ENCODE assay signal across 25 mouse cellular contexts in the genomic region with DNA sequence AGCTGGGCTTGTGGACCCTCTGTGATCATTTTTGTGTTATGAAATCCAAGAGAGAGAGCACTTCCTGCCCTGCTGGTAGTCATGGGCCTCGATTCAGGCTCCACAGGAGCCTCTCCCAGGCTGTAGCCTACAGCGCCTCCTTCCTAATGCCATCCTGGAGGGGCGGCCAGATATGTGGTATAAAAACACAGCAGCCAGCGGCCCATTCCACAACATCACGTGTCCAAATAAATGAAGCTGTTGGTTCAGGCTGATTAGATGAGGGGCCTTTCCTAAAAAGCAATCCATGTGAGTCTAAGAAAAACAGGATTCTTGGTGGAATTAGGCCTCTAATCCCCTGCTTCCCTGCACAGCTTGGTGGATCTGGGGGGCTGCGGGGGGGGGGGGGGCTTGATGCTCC. TPM values are rescaled to one million over a fixed set of nuclear protein-coding genes. Genes with fewer than 3 reads are reported as not detected.
DNase-seq lines count a peak whose midpoint lies in the region; ATAC-seq lines count a peak whose summit lies in the region.
"Had no signal": no experiment of that assay in that cellular context is flagged by ENCODE, and none has a peak within 500 bp of the region (broad histone marks: within the 10 kb centered on the region; RNA-seq: fewer than 3 reads in every experiment).

No protein-coding gene starts in this region.

- H3K4me1 ChIP-seq in forebrain, embryonic 10.5 days, result peaks cover 42% of the 10 kb centered on the region
- no peaks in the 10 kb centered on the region for H3K4me1 ChIP-seq in forebrain, embryonic 16.5 days (replicated peaks; ENCODE audit: control insufficient read depth, insufficient read depth, low read length)
- H3K4me1 ChIP-seq in embryonic facial prominence, embryonic 14.5 days (ENCODE audit: control insufficient read depth, insufficient read depth, low read length), result 0 out of 2 replicates have a peak, but pooled peaks cover 3% of the 10 kb centered on the region
- H3K4me1 ChIP-seq: heart, embryonic 12.5 days had no signal

- DNase-seq in forebrain, embryonic 10.5 days (ENCODE audit: extremely low spot score, low spot score), result no peak
- peak; percentile 13 for DNase-seq in testis, postnatal 10 days (ENCODE audit: low spot score)
- no peak for DNase-seq in testis, postnatal 14 days (ENCODE audit: low spot score)
- DNase-seq in embryonic facial prominence, embryonic 14.5 days (ENCODE audit: low spot score), result no peak
- no peak for DNase-seq in left cerebral cortex, postnatal 4 days
- DNase-seq in left cerebral cortex, postnatal 36 days (ENCODE audit: low spot score in 2 of 2), result no peak
- DNase-seq: adrenal gland, postnatal 10 days; cerebellum, adult 11-12 months; cerebellum, adult 9-10 months; cerebellum, postnatal 25 days; forebrain, postnatal 0 days; gastrocnemius, adult 2 months; gastrocnemius, postnatal 25 days had no signal

- H3K27ac ChIP-seq in forebrain, embryonic 10.5 days, result peak overlapping the region; percentile 51; the same call in 1 of the 2 replicates
- H3K27ac ChIP-seq in forebrain, embryonic 16.5 days (ENCODE audit: low read length), result no peak overlapping the region
- no peak overlapping the region for H3K27ac ChIP-seq in embryonic facial prominence, embryonic 14.5 days (replicated peaks; ENCODE audit: low read depth, low read length)
- H3K27ac ChIP-seq: forebrain, embryonic 12.5 days; gastrocnemius, adult 2 months; hindbrain, embryonic 10.5 days; hindbrain, embryonic 14.5 days had no signal

- H3K9me3 ChIP-seq in forebrain, embryonic 10.5 days, result 0 out of 2 replicates have a peak, but pooled peaks cover 8% of the 10 kb centered on the region
- peaks cover 4% of the 10 kb centered on the region; the same call in 1 of the 2 replicates for H3K9me3 ChIP-seq in forebrain, embryonic 16.5 days (ENCODE audit: control insufficient read depth, low read length)
- peaks cover 4% of the 10 kb centered on the region; the same call in 1 of the 2 replicates for H3K9me3 ChIP-seq in embryonic facial prominence, embryonic 14.5 days (ENCODE audit: control insufficient read depth, low read length)
- H3K9me3 ChIP-seq: forebrain, embryonic 12.5 days had no signal

- no peak overlapping the region for H3K4me3 ChIP-seq in forebrain, embryonic 10.5 days
- no peak overlapping the region for H3K4me3 ChIP-seq in forebrain, embryonic 16.5 days (replicated peaks; ENCODE audit: low read length)
- no peak overlapping the region for H3K4me3 ChIP-seq in embryonic facial prominence, embryonic 14.5 days (ENCODE audit: low read depth, low read length)
- H3K4me3 ChIP-seq: forebrain, embryonic 12.5 days; gastrocnemius, adult 2 months; heart, embryonic 12.5 days; hindbrain, embryonic 10.5 days had no signal

- no peak overlapping the region for H3K9ac ChIP-seq in forebrain, embryonic 16.5 days (replicated peaks; ENCODE audit: low read depth, low read length)
- H3K9ac ChIP-seq in embryonic facial prominence, embryonic 14.5 days (ENCODE audit: low read depth, low read length), result 0 out of 2 replicates have a peak overlapping the region, but pooled peaks have one; percentile 5
- H3K9ac ChIP-seq: forebrain, embryonic 12.5 days; forebrain, postnatal 0 days; heart, embryonic 12.5 days; hindbrain, embryonic 14.5 days had no signal

- no peak overlapping the region for H3K4me2 ChIP-seq in forebrain, embryonic 16.5 days (ENCODE audit: low read length)
- H3K4me2 ChIP-seq in embryonic facial prominence, embryonic 14.5 days (ENCODE audit: low read depth, low read length), result no peak overlapping the region
- H3K4me2 ChIP-seq: forebrain, embryonic 12.5 days; heart, embryonic 12.5 days; hindbrain, embryonic 14.5 days had no signal

- H3K27me3 ChIP-seq in forebrain, embryonic 10.5 days (ENCODE audit: poor library complexity, severe bottlenecking), result peaks cover 26% of the 10 kb centered on the region
- no peaks in the 10 kb centered on the region for H3K27me3 ChIP-seq in forebrain, embryonic 16.5 days (replicated peaks; ENCODE audit: control insufficient read depth, insufficient read depth, low read length)
- H3K27me3 ChIP-seq in embryonic facial prominence, embryonic 14.5 days (replicated peaks; ENCODE audit: control insufficient read depth, insufficient read depth, low read length), result no peaks in the 10 kb centered on the region; the same call in 1 of the 2 replicates

- no peaks in the 10 kb centered on the region for H3K36me3 ChIP-seq in forebrain, embryonic 10.5 days (replicated peaks)
- no peaks in the 10 kb centered on the region for H3K36me3 ChIP-seq in forebrain, embryonic 16.5 days (ENCODE audit: control insufficient read depth, insufficient read depth)
- no peaks in the 10 kb centered on the region for H3K36me3 ChIP-seq in embryonic facial prominence, embryonic 14.5 days (ENCODE audit: control insufficient read depth, insufficient read depth, low read length)
- H3K36me3 ChIP-seq: forebrain, embryonic 12.5 days; heart, embryonic 12.5 days; hindbrain, embryonic 10.5 days had no signal

- 4% methylated on average over 6 of the region's 6 CpGs for WGBS in forebrain, embryonic 10.5 days
- 11% methylated on average over 6 of the region's 6 CpGs for WGBS in forebrain, embryonic 16.5 days
- 16% methylated on average over 5 of the region's 6 CpGs for WGBS in embryonic facial prominence, embryonic 14.5 days

- no peak for ATAC-seq in forebrain, embryonic 16.5 days
- no peak for ATAC-seq in embryonic facial prominence, embryonic 14.5 days (ENCODE audit: low read depth)
- ATAC-seq: forebrain, postnatal 0 days had no signal

- intact Hi-C loops in left cerebral cortex, postnatal 4 days (cut with DNase I), result no loop called here
- intact Hi-C loops in left cerebral cortex, postnatal 36 days (cut with DNase I), result no loop called here

RNA-seq across cellular contexts. Expression of gene Foxl2, which starts 22.2 kb away (rescaled TPM):
- polyA plus RNA-seq in forebrain, embryonic 10.5 days (2016; fragmentation: Nextera tagmentation; extraction: Ambion mirVana), result 0.98 and 1.1 TPM in 2 replicates
- 0.43 and 0.45 TPM in 2 replicates for polyA plus RNA-seq in forebrain, embryonic 16.5 days (2015; fragmentation: Nextera tagmentation; extraction: Ambion mirVana)
- polyA plus RNA-seq in embryonic facial prominence, embryonic 14.5 days (2014; fragmentation: Nextera tagmentation; extraction: Ambion mirVana), result 1.0 and 1.5 TPM in 2 replicates
- total RNA-seq in left cerebral cortex, postnatal 4 days (2021), result 1 to 10 TPM; 1.6 to 2.4 TPM
- total RNA-seq in left cerebral cortex, postnatal 36 days (2021), result under 1 TPM; 0.91 to 0.99 TPM
- total RNA-seq: adrenal gland, postnatal 10 days; adrenal gland, postnatal 4 days; gastrocnemius, adult 2 months; granulocyte monocyte progenitor cell, adult 5-6 weeks; heart, adult 8-10 months; heart, postnatal 25 days; MEL had no signal
- polyA plus RNA-seq: heart, embryonic 12.5 days had no signal

RNA-seq across cellular contexts. Expression of gene 7420426K07Rik, which starts 30.0 kb away (rescaled TPM):
- polyA plus RNA-seq in forebrain, embryonic 10.5 days (2016; fragmentation: Nextera tagmentation; extraction: Ambion mirVana), result not detected in 2 replicates
- polyA plus RNA-seq in forebrain, embryonic 16.5 days (2015; fragmentation: Nextera tagmentation; extraction: Ambion mirVana), result not detected in 2 replicates
- polyA plus RNA-seq in embryonic facial prominence, embryonic 14.5 days (2014; fragmentation: Nextera tagmentation; extraction: Ambion mirVana), result not detected in 2 replicates
- total RNA-seq in left cerebral cortex, postnatal 4 days (2021), result not detected
- not detected for total RNA-seq in left cerebral cortex, postnatal 36 days (2021)
- total RNA-seq: adrenal gland, postnatal 10 days; adrenal gland, postnatal 4 days; forebrain, postnatal 0 days; gastrocnemius, adult 2 months; gastrocnemius, postnatal 25 days; granulocyte monocyte progenitor cell, adult 5-6 weeks; heart, adult 8-10 months; heart, postnatal 25 days; MEL had no signal
- polyA plus RNA-seq: C2C12; forebrain, embryonic 12.5 days; forebrain, postnatal 0 days; heart, embryonic 12.5 days; heart, embryonic 16.5 days; hindbrain, embryonic 10.5 days; hindbrain, embryonic 14.5 days had no signal

RNA-seq across cellular contexts. Expression of gene Faim, which starts 53.2 kb away (rescaled TPM):
- polyA plus RNA-seq in forebrain, embryonic 10.5 days (2016; fragmentation: Nextera tagmentation; extraction: Ambion mirVana), result 69.0 and 71.3 TPM in 2 replicates
- 94.1 and 102 TPM in 2 replicates for polyA plus RNA-seq in forebrain, embryonic 16.5 days (2015; fragmentation: Nextera tagmentation; extraction: Ambion mirVana)
- 39.7 and 43.5 TPM in 2 replicates for polyA plus RNA-seq in embryonic facial prominence, embryonic 14.5 days (2014; fragmentation: Nextera tagmentation; extraction: Ambion mirVana)
- 10 to 100 TPM; 41.6 to 43.9 TPM for total RNA-seq in left cerebral cortex, postnatal 4 days (2021)
- 10 to 100 TPM; 32.3 to 34.1 TPM for total RNA-seq in left cerebral cortex, postnatal 36 days (2021)
